Mouse (Mus musculus) embryonic facial prominence, embryonic 13.5 days (tissue): Measurements from ENCODE around the gene Nolc1. TPM values are rescaled to one million over a fixed set of nuclear protein-coding genes. Genes with fewer than 3 reads are reported as not detected.

Source experiments
- ATAC-seq: fragments of 200-750 bp; cut with Nextera tagmentation; 2 replicates; pipeline ENCODE4 v1.8.0; 2017; ENCODE audit warnings: low read depth; ENCODE audit not compliant: insufficient number of reproducible peaks, insufficient read depth, low FRiP score, low TSS enrichment
- H3K27ac ChIP-seq: fragments of 300-500 bp; sonication (generic); 2 replicates; pipeline ENCODE4 v1.5.1; 2015; ENCODE audit warnings: moderate library complexity, mild to moderate bottlenecking, inconsistent platforms
- H3K27me3 ChIP-seq: fragments of 300-500 bp; sonication (generic); 2 replicates; pipeline ENCODE4 v1.6.1; 2015; ENCODE audit warnings: mild to moderate bottlenecking, inconsistent platforms
- H3K36me3 ChIP-seq: fragments of 300-500 bp; sonication (generic); 2 replicates; pipeline ENCODE4 v1.6.1; 2015; ENCODE audit warnings: mild to moderate bottlenecking, inconsistent platforms
- H3K4me1 ChIP-seq: fragments of 300-500 bp; sonication (generic); 2 replicates; pipeline ENCODE4 v1.6.1; 2015; ENCODE audit warnings: inconsistent platforms
- H3K4me2 ChIP-seq: fragments of 300-500 bp; sonication (generic); 2 replicates; pipeline ENCODE4 v1.6.1; 2015; ENCODE audit warnings: moderate library complexity, mild to moderate bottlenecking, inconsistent platforms
- H3K4me3 ChIP-seq: fragments of 300-500 bp; sonication (generic); 2 replicates; pipeline ENCODE4 v1.5.1; 2015; ENCODE audit warnings: mild to moderate bottlenecking, inconsistent platforms
- H3K9ac ChIP-seq: fragments of 300-500 bp; sonication (generic); 2 replicates; pipeline ENCODE4 v1.6.1; 2015; ENCODE audit warnings: mild to moderate bottlenecking, inconsistent platforms
- H3K9me3 ChIP-seq: fragments of 300-500 bp; sonication (generic); 2 replicates; pipeline ENCODE4 v1.6.1; 2016; ENCODE audit warnings: inconsistent platforms
- WGBS: fragments of 180-500 bp; shearing (Covaris S2); methylation state at CpG from one replicate; pipeline ENCODE4 v1.1.7; 2015; ENCODE audit warnings: mixed read lengths; 5-methylcytosine and 5-hydroxymethylcytosine counted together
- polyA plus RNA-seq: library from polyadenylated mRNA; unstranded; fragments of >200 nt; fragmentation: Nextera tagmentation; extraction: Ambion mirVana; gene quantifications from 2 replicates; pipeline ENCODE4 v1.2.1, GENCODE M21; 2015

Gene Nolc1
- polyA plus RNA-seq, 1 experiment from 2014 or later = 96.1 TPM

DNA sequence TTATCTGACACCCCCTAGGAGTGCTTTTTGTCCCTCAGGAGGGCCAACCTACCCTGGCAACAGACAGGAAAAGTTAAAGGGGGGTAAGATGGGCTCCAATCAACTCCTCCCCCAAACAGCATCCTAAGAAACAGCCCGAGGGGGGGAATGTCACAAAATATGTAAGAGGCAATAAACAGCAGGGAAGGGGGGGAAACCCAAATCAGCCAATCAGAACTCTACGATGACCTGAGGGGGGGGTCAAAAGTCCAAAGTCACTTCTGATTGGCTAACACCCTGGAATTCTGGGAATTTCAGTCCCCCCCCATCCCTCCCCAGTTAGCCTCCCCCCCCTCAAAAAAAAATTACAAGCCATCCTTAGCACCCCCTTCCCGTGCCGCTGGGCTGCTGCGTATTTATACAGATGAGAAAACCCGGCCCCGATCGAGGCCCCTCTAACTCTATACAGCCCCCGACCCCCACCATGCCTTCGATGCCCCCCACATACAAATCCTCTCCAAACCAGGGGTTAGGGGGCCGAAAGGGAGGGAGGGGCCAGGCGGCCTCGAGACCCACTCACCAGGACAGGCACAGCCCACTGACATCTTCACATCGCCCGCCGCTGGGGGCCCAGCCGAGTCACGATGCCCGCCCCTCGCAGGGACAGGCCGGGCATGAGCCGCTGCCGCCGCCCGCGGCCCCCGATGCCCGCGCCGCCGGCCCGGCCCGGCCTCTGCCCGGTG is 31.2 kb upstream of the Nolc1 start, which contains the start of gene Pprc1:
Pprc1 (plus strand) TSS at position 616 of the 722 bp plus-strand sequence.
- H3K9me3 ChIP-seq = no peaks in the 10 kb centered on the region
- ATAC-seq = no peak
- peak within 1 kb of the TSS; percentile 99 for H3K27ac ChIP-seq
- WGBS = 2% methylated on average over 34 of the region's 34 CpGs
- peak within 1 kb of the TSS; percentile 98 for H3K9ac ChIP-seq
- H3K4me3 ChIP-seq = peak within 1 kb of the TSS; percentile 97
- no peaks in the 10 kb centered on the region for H3K36me3 ChIP-seq
- H3K4me2 ChIP-seq = peak within 1 kb of the TSS; percentile 93
- peaks cover 64% of the 10 kb centered on the region for H3K4me1 ChIP-seq
- no peaks in the 10 kb centered on the region for H3K27me3 ChIP-seq

DNA sequence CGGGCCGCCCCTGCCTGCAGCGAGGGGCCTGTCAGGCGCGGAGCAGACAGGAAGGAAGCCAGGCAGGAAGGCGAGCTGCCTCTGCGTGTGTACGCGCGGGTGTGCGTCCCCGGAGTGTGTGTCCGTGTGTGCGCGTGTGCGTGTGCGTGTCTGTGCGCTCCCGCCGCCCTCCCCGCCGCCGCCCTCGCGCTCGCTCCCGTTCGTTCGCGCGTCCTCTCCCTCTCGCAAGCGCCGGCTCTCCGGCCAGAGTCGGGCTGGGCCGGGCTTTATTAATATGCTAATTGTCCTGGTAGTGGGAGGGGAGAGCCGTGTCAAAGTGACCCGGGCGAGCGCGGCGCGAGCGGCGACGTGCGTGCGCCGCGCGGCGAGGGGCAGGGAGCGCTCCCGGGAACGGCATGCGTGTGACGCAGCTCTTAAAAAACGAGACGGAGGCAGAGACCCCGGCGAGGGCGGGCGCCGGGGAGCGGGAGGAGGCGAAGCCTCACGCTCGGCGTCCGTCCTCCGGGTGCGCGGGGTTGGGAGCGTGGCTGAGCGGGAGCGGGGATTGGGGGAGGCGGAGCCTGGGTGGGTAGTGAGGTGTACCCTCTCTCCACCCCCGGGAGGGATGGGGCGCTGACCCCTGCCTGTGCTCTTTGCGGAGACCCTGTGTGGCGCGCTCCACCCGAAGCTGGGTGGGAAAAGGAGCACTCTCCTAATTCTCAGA is 30.5 kb upstream of the Nolc1 start, which contains the start of gene Ldb1:
Ldb1 (minus strand) TSS at position 222 of the 703 bp plus-strand sequence.
- peaks cover 58% of the 10 kb centered on the region for H3K4me1 ChIP-seq
- peak; percentile 66 for ATAC-seq
- no peaks in the 10 kb centered on the region for H3K27me3 ChIP-seq
- WGBS = under 1% methylated on average over 74 of the region's 84 CpGs
- no peaks in the 10 kb centered on the region for H3K9me3 ChIP-seq
- H3K4me2 ChIP-seq = peak within 1 kb of the TSS; percentile 93
- H3K36me3 ChIP-seq = no peaks in the 10 kb centered on the region
- H3K9ac ChIP-seq = peak within 1 kb of the TSS; percentile 98
- peak within 1 kb of the TSS; percentile 97 for H3K4me3 ChIP-seq
- peak within 1 kb of the TSS; percentile 99 for H3K27ac ChIP-seq

DNA sequence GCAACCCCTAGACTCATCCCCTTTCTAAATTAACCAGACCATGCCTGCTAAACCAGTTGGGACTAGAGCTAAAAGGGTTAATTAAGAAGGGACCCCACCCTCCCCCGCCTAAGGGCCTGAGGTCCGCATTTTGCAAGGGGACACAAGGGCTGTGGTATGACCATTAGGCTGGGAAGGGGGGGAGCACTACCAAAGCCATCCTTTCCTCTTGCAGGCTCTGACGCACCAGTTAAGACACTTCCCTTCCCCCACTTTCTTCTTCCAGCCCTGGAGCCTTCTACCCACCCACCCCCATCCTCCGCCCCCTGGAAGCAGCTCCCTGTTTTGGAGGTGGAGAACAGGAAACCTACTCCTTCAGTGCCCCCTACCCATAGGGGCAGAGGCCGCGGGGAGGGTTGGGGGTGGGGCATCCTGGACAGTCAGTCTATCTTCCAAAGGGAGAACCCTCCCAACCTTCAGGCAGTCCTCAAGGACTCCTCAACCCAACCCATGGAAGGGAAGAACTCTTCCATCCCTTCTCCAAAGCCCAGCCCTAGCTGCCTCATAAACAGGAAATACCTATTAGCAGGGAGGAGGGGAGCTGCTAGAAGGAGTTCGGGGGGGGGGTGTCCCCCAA is 29.9 kb upstream of the Nolc1 start:
- peak; percentile 29; the same call in 1 of the 2 replicates for ATAC-seq
- Histone ChIP-seq H3K27me3 (no peaks in the 10 kb centered on the region), H3K36me3 (no peaks in the 10 kb centered on the region), H3K9ac (peak overlapping the region; percentile 98), H3K27ac (peak overlapping the region; percentile 99), H3K4me2 (peak overlapping the region; percentile 93), H3K4me3 (peak overlapping the region; percentile 97), H3K9me3 (no peaks in the 10 kb centered on the region), H3K4me1 (peaks cover 53% of the 10 kb centered on the region)
- under 1% methylated on average over 7 of the region's 7 CpGs for WGBS

DNA sequence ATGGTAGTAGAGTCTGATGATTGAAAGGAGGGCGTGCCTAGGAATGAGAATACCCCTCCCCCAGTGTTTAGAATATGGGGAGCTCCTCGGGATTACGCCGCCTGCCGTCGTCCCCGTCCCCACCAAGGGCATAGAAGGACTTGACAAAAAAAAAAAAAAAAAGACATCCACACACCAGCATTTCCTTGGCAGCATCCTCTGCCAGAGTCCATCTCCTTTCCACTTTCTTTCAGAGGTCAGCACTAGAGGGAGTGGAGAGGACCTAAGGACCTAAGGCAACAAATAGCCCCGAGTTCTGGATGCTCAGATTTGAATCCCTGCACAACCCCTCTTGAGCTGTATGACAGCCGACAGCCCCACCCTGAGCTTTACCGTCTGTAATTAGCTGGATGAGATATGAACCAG is 29.0 kb upstream of the Nolc1 start:
- 0 out of 2 replicates have a peak overlapping the region, but pooled peaks have one; percentile 98 for H3K9ac ChIP-seq
- H3K9me3 ChIP-seq = no peaks in the 10 kb centered on the region
- no peaks in the 10 kb centered on the region for H3K27me3 ChIP-seq
- H3K27ac ChIP-seq = peak overlapping the region; percentile 99
- 5% methylated on average over 10 of the region's 10 CpGs for WGBS
- H3K4me1 ChIP-seq = peaks cover 44% of the 10 kb centered on the region
- no peaks in the 10 kb centered on the region for H3K36me3 ChIP-seq
- no peak for ATAC-seq
- H3K4me2 ChIP-seq = peak overlapping the region; percentile 93
- peak overlapping the region; percentile 97; the same call in 1 of the 2 replicates for H3K4me3 ChIP-seq

DNA sequence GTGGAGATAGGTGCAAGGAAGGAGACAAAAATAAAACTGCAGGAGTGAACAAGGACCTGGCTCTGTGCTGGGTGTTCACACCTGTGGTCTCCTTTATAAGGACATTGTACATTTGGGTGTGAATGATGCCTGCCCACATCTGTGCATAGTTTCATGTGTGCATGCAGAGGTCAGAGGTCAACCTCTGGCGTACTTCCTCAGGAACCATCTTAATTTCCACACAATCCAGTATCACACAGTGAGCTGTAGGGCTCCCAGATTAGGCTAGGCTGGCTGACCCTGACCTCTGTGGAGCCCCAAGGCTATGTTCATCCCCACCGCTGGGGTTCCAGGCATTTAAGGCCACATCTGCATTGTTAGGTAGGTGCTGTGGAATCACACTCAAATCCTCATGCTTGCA is 28.2 kb upstream of the Nolc1 start:
- no peak for ATAC-seq
- H3K4me3 ChIP-seq = no peak overlapping the region
- no peak overlapping the region for H3K4me2 ChIP-seq
- no peak overlapping the region for H3K27ac ChIP-seq
- 20% methylated on average over 2 of the region's 2 CpGs for WGBS
- peaks cover 36% of the 10 kb centered on the region for H3K4me1 ChIP-seq
- H3K9ac ChIP-seq = no peak overlapping the region
- no peaks in the 10 kb centered on the region for H3K9me3 ChIP-seq
- H3K36me3 ChIP-seq = no peaks in the 10 kb centered on the region
- no peaks in the 10 kb centered on the region for H3K27me3 ChIP-seq

DNA sequence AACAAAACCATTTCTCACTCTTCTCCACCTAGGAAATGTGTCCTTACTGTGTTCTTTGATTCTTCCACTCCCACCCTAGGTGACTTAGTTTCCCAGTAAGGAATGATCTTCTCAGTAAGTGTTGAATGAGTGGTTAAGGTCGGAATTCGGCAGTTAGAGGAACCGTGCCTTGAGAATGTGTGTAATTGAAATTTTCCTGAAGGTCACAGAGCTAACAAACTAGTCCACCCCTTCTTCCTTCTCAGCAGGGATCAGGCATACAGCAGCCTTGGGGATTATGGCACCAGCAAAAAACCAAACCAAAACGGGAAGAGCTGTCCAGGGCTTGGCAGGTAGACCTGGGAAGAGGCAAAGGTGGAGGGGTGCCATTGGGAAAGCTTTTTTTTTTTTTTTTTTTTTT is 26.5 kb upstream of the Nolc1 start:
- no peaks in the 10 kb centered on the region for H3K36me3 ChIP-seq
- no peak overlapping the region for H3K4me3 ChIP-seq
- no peak overlapping the region for H3K27ac ChIP-seq
- no peak overlapping the region for H3K4me2 ChIP-seq
- H3K27me3 ChIP-seq = no peaks in the 10 kb centered on the region
- peaks cover 19% of the 10 kb centered on the region for H3K4me1 ChIP-seq
- WGBS = 55% methylated on average over 4 of the region's 4 CpGs
- no peaks in the 10 kb centered on the region for H3K9me3 ChIP-seq
- no peak for ATAC-seq
- no peak overlapping the region for H3K9ac ChIP-seq

DNA sequence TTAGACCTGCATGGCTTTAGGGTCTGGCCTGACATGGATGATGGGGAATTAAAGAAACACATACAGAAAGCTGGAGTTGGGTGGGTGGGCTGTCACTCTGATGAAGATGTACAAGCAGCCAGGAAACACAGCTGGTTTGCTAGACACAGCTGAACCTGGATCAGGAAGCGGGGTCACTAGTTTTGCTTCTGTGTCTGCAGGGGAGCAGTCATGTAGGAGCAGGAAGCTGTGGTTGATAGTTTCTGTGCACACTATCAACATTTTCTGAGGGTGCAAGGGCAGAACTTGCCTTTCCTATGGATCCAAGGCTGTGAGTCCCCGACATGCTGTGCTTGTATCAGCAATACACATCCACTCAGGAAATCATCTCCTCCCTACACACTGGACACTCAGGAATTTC is 25.2 kb upstream of the Nolc1 start:
- WGBS = 83% methylated on average over 2 of the region's 2 CpGs

DNA sequence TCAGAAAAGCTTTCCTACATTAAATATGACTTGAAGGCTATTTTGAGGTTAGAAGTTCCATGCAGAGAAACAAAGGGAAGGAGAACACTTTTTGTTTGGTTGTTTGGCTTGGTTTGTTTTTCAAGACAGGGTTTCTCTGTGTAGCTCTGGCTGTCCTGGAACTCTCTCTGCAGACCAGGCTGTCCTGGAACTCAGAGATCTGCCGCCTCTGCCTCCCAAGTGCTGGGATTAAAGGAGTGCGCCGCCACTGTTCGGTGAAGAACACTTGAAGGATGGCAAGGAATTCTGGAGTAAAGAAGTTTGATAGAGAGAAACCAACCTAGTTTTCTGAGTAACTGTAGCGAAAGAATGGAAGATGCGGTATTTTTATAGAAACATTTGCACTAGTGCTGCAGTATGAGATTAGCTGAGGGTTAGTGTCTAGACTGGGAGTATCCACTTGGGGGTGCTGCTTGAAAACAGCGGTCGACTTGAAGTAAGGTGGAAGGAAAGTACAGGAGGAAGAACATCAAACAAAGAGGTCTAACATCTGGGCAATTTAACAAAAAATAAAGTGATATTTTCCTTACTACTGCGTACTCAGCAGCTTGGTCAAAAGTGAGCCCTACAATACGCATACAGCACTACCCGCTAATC is 19.8 kb upstream of the Nolc1 start:
- H3K9ac ChIP-seq = peak overlapping the region; percentile 58; the same call in 1 of the 2 replicates
- no peaks in the 10 kb centered on the region for H3K27me3 ChIP-seq
- peak overlapping the region; percentile 69 for H3K4me2 ChIP-seq
- H3K36me3 ChIP-seq = 0 out of 2 replicates have a peak, but pooled peaks cover 2% of the 10 kb centered on the region
- H3K27ac ChIP-seq = peak overlapping the region; percentile 69
- 1% methylated on average over 11 of the region's 11 CpGs for WGBS
- peak overlapping the region; percentile 92 for H3K4me3 ChIP-seq
- peaks cover 14% of the 10 kb centered on the region for H3K4me1 ChIP-seq
- no peaks in the 10 kb centered on the region for H3K9me3 ChIP-seq
- ATAC-seq = peak; percentile 82

More for the DNA sequence above, 25.2 kb upstream of the Nolc1 start:
- ATAC-seq = no peak
- Histone ChIP-seq H3K9me3 (no peaks in the 10 kb centered on the region), H3K27ac (no peak overlapping the region), H3K9ac (no peak overlapping the region), H3K4me1 (peaks cover 18% of the 10 kb centered on the region), H3K27me3 (no peaks in the 10 kb centered on the region), H3K36me3 (no peaks in the 10 kb centered on the region), H3K4me2 (no peak overlapping the region), H3K4me3 (no peak overlapping the region)

DNA sequence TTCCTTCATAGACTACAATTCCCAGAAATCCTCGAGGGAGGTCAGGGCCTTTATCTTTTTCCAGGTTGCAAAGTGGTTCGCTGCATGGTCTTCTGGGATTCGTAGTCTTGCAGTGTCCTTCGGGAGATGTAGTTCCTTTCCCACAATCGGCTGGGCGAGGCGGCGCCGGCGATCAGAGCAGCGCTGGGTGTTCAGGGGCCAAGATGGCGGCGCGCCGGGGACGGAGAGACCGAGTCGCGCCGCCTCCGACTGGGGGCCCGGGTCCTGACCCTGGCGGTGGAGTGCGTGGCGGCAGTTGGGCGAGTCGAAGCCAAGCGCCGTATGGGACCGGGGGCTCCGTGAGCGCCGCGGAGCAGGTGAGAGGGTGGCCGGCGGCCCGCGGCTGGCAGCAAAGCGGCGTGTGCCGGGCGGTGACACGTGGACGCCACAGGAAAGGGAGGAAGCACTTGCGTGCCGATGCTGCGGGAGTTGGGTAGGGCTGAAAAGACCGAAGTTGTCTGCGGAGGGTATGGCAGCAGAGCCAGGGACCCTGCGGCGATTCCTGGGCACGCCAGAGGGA is 19.2 kb upstream of the Nolc1 start:
- H3K36me3 ChIP-seq = peaks cover 4% of the 10 kb centered on the region; the same call in 1 of the 2 replicates
- WGBS = under 1% methylated on average over 52 of the region's 52 CpGs
- peak; percentile 94 for ATAC-seq
- H3K27me3 ChIP-seq = no peaks in the 10 kb centered on the region
- peaks cover 14% of the 10 kb centered on the region for H3K4me1 ChIP-seq
- peak overlapping the region; percentile 69 for H3K4me2 ChIP-seq
- peak overlapping the region; percentile 96 for H3K27ac ChIP-seq
- H3K4me3 ChIP-seq = peak overlapping the region; percentile 92
- no peaks in the 10 kb centered on the region for H3K9me3 ChIP-seq
- peak overlapping the region; percentile 83 for H3K9ac ChIP-seq

DNA sequence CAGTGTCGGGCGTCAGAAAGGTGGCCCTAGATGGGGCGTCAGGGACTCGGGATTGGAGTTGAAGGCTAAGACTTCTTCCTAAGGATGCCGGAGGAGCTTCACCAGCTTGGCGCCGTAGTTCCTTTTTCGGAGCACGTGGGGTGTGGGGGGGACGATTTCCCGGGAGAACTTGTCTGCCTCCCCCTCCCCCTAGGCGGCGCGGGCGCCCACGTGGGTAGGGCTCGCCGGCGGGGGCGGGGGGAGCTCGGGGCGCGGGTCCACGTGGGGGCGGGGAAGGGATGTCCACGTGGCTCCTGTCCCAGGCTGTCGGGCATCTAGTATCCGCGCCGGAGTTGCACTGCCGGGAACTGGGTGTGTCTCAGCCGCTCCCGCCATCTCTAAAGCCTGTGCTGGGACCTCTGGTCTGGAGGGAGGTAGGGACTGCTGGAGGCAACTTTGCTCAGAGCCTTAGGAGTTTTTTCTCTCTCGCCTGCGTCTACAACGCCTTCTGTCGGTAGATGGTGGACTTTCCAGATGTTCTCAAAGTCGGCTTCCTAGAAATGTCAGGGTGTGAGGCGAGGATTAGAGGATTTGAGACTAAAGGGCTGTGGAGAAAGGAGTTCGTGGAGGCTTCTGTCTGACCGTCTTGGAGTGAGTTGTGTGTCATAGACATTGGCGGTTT is 18.6 kb upstream of the Nolc1 start:
- H3K4me2 ChIP-seq = peak overlapping the region; percentile 69

More for the DNA sequence above, 18.6 kb upstream of the Nolc1 start:
- H3K4me3 ChIP-seq = peak overlapping the region; percentile 92
- H3K36me3 ChIP-seq = peaks cover 10% of the 10 kb centered on the region
- H3K27ac ChIP-seq = peak overlapping the region; percentile 96
- no peaks in the 10 kb centered on the region for H3K9me3 ChIP-seq
- H3K9ac ChIP-seq = peak overlapping the region; percentile 83
- H3K4me1 ChIP-seq = peaks cover 14% of the 10 kb centered on the region
- peak; percentile 76 for ATAC-seq
- H3K27me3 ChIP-seq = no peaks in the 10 kb centered on the region
- under 1% methylated on average over 41 of the region's 42 CpGs for WGBS
